Mouse (Mus musculus): ENCODE measurements around the gene Vezf1.

- TF ChIP-seq CTCF (IDR thresholded peaks at IDR 0.05; ENCODE audit: control insufficient read depth, insufficient read depth, insufficient read length) (no peak), USF1 (IDR thresholded peaks at IDR 0.05; ENCODE audit: low read depth) (no peak), MAX (IDR thresholded peaks at IDR 0.05) (no peak), MYOD1 (IDR thresholded peaks at IDR 0.05; ENCODE audit: control insufficient read depth, insufficient read length, low read depth) (no peak)
Measured at GRCm38 (mm10) chr11:88061892-88062625, 6.0 kb upstream of the Vezf1 start.
